Mouse (Mus musculus) bone marrow, adult 2 months (tissue): ENCODE data around the gene Vdac1.

Source experiments
- CTCF ChIP-seq: fragments of 200-500 bp; IDR thresholded peaks from 2 replicates; pipeline ENCODE4 v1.5.1; 2011; ENCODE audit warnings: low read length, control low read depth; ENCODE audit not compliant: control insufficient read depth, insufficient read depth
- POLR2A ChIP-seq: fragments of 200-500 bp; IDR thresholded peaks from 2 replicates; pipeline ENCODE4 v1.6.1; 2011; ENCODE audit warnings: low read depth, mild to moderate bottlenecking, control low read depth, low read length, borderline replicate concordance; ENCODE audit not compliant: control insufficient read depth

- no peak for TF ChIP-seq CTCF
- no peak for TF ChIP-seq POLR2A
These were observed 22.3 kb upstream of the Vdac1 start for GRCm38 (mm10) chr11:52338351-52338750.
